Mouse (Mus musculus) megakaryocyte, embryonic 14.5 days (primary cell): ENCODE measurements around the gene Rb1. TPM values are rescaled to one million over a fixed set of nuclear protein-coding genes. Genes with fewer than 3 reads are reported as not detected.

ENCODE experiments used
- H3K27me3 ChIP-seq: replicated peaks from 2 replicates; pipeline ENCODE3; 2012; ENCODE audit warnings: inconsistent platforms
- H3K36me3 ChIP-seq: replicated peaks from 2 replicates; pipeline ENCODE3; 2012; ENCODE audit warnings: low read length, inconsistent platforms, mixed read lengths
- H3K4me1 ChIP-seq: 2 replicates; pipeline ENCODE4 v1.6.1; 2012; ENCODE audit warnings: inconsistent platforms
- H3K4me3 ChIP-seq: replicated peaks from 2 replicates; pipeline ENCODE3; 2012; ENCODE audit warnings: moderate library complexity, mild to moderate bottlenecking, inconsistent platforms
- H3K9me3 ChIP-seq: 2 replicates; pipeline ENCODE4 v1.6.1; 2012; ENCODE audit warnings: inconsistent platforms
- FLI1 ChIP-seq: IDR thresholded peaks from 2 replicates; pipeline ENCODE4 v1.6.1; 2012; ENCODE audit warnings: low read length, inconsistent platforms, mixed read lengths
- GATA1 ChIP-seq: IDR thresholded peaks from 3 replicates; pipeline ENCODE4 v1.6.1; 2012; ENCODE audit warnings: mixed read lengths, low read length, inconsistent platforms, borderline replicate concordance
- polyA plus RNA-seq: library from polyadenylated mRNA; stranded (reverse); fragments of >175 nt; gene quantifications from 2 replicates; pipeline ENCODE4 v1.2.3, GENCODE M21; 2012; ENCODE audit warnings: low replicate concordance; ENCODE audit not compliant: insufficient read depth

Gene Rb1
- polyA plus RNA-seq, 1 experiment, result 6.4 TPM

DNA sequence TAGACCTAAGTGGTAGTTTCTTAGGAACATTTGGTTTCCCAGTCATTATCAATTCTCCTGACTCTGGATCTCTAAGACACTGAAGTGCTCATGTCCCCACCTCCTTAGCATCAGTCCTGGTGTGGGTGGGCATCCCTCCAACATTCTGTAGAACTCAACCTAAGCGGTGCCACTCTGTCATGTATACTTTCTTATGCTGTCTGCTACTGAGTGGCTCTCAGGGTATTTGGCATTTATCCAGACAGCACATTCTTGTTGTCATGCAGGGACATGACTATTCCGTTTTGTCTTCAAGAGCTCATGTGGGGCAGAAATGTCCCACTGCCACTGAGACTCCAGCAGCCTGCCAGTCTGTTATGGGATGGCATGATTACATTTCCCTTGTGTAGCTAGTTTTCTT lies 144.5 kb downstream of the Rb1 start:
- H3K9me3 ChIP-seq, result no peaks in the 10 kb centered on the region
- no peaks in the 10 kb centered on the region for H3K27me3 ChIP-seq
- peaks cover 82% of the 10 kb centered on the region for H3K4me1 ChIP-seq
- TF ChIP-seq GATA1 (no peak), FLI1 (no peak)
- H3K36me3 ChIP-seq, result peaks cover 91% of the 10 kb centered on the region
- no peak overlapping the region for H3K4me3 ChIP-seq

DNA sequence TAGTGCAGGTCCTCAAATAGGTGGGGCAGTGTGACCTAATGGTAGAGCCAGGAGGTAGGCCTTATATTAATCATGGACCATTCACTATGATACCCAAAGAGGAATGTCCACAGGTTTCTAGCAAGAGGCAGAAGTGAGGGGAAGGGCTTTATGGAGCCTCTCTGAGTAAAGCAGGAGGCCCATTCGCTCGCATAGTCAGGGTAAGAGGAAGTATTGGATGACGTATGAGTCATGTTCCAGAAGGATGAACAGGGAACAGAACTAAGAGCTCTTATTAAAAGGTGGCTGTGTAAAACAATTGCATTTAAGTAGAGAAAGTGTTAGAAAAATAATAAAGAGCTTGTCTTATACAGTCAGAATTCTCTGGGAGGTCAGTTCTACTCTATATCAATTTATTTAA lies 145.0 kb downstream of the Rb1 start:
- Histone ChIP-seq H3K27me3 (no peaks in the 10 kb centered on the region), H3K4me1 (peaks cover 87% of the 10 kb centered on the region), H3K4me3 (peak overlapping the region; percentile 21), H3K36me3 (peaks cover 86% of the 10 kb centered on the region), H3K9me3 (no peaks in the 10 kb centered on the region)
- TF ChIP-seq GATA1 (no peak), FLI1 (no peak)

DNA sequence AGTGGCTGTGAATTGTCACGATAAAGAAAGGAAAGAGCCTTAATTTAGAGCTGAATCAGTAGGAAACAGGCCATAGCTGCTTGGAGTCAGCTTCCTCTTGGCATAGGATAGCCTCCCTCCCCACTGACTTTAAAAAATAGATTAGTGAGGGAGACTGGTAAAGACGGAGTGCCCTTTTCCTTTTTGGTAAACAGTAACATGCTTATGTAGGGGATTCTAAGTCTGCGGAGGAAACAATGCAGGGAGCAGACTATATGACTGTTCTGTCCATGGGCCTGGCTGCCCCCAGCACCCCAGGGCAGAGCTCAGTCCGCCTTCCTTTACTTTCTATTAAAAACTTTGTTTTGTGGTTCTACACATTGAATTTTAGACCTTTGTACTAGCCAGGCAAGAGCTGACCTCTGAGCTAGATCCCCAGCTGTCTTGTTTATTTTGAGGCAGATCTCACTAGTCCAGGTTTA lies 146.4 kb downstream of the Rb1 start:
- peak; percentile 87 for TF ChIP-seq FLI1
- TF ChIP-seq GATA1, result peak; percentile 83; the same call in 1 of the 3 replicates
- H3K4me1 ChIP-seq, result peaks cover 93% of the 10 kb centered on the region
- no peaks in the 10 kb centered on the region for H3K27me3 ChIP-seq
- H3K9me3 ChIP-seq, result no peaks in the 10 kb centered on the region
- H3K36me3 ChIP-seq, result peaks cover 82% of the 10 kb centered on the region
- H3K4me3 ChIP-seq, result peak overlapping the region; percentile 69

DNA sequence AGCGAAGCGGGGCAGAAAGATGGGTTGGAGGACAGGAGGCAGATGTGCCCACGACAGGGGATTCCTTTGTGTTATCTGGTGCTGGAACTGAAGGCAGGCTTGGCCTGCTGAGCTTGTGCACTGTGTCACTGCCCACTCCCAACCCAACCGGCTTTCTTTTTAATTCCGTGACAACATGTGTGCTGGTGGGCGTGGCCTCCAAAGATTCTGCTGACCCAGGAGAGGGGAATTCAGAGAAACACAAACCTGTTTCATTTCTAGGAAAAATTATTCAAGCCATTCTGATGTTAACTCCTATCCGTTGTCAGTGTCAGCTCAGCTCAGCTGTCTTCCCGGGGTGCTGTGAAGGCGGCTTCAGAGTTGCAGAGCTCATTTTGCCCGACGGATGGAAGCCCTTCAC lies 147.7 kb downstream of the Rb1 start:
- peak overlapping the region; percentile 57 for H3K4me3 ChIP-seq
- no peaks in the 10 kb centered on the region for H3K27me3 ChIP-seq
- H3K9me3 ChIP-seq, result no peaks in the 10 kb centered on the region
- peaks cover 84% of the 10 kb centered on the region for H3K36me3 ChIP-seq
- peaks cover 100% of the 10 kb centered on the region for H3K4me1 ChIP-seq
- TF ChIP-seq FLI1, result no peak
- no peak for TF ChIP-seq GATA1

- Histone ChIP-seq H3K4me3 (no peak overlapping the region), H3K4me1 (peaks cover 100% of the 10 kb centered on the region), H3K9me3 (no peaks in the 10 kb centered on the region), H3K36me3 (peaks cover 83% of the 10 kb centered on the region), H3K27me3 (no peaks in the 10 kb centered on the region)
- TF ChIP-seq FLI1 (no peak), GATA1 (no peak)
These were observed 149.4 kb downstream of the Rb1 start for GRCm38 (mm10) chr14:73176266-73176665.

- H3K9me3 ChIP-seq, result no peaks in the 10 kb centered on the region
- H3K4me1 ChIP-seq, result peaks cover 100% of the 10 kb centered on the region
- H3K27me3 ChIP-seq, result no peaks in the 10 kb centered on the region
- peaks cover 84% of the 10 kb centered on the region for H3K36me3 ChIP-seq
- TF ChIP-seq FLI1 (no peak), GATA1 (0 out of 3 replicates have a peak, but pooled peaks have one; percentile 70)
- H3K4me3 ChIP-seq, result peak overlapping the region; percentile 55
These were observed 149.8 kb downstream of the Rb1 start for GRCm38 (mm10) chr14:73175814-73176213.

DNA sequence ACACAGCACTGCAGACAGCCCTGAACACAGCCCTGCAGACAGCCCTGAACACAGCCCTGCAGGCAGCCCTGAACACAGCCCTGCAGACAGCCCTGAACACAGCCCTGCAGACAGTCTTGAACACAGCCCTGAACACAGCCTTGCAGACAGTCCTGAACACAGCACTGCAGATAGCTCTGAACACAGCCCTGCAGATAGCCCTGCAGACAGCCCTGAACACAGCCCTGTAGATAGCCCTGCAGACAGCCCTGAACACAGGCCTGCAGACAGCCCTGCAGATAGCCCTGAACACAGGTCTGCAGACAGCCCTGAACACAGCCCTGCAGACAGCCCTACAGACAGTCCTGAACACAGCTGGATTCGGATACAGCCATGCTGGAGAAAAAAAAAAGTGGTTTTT lies 150.6 kb downstream of the Rb1 start:
- Histone ChIP-seq H3K36me3 (peaks cover 84% of the 10 kb centered on the region), H3K4me1 (peaks cover 100% of the 10 kb centered on the region), H3K9me3 (no peaks in the 10 kb centered on the region), H3K4me3 (peak overlapping the region; percentile 74), H3K27me3 (no peaks in the 10 kb centered on the region)
- TF ChIP-seq FLI1 (no peak), GATA1 (no peak)

GRCm38 (mm10) chr14:73174091-73174995 lies 151.3 kb downstream of the Rb1 start:
- H3K27me3 ChIP-seq, result no peaks in the 10 kb centered on the region
- peaks cover 100% of the 10 kb centered on the region for H3K4me1 ChIP-seq
- TF ChIP-seq FLI1 (no peak), GATA1 (no peak)
- H3K4me3 ChIP-seq, result peak overlapping the region; percentile 29
- no peaks in the 10 kb centered on the region for H3K9me3 ChIP-seq
- peaks cover 87% of the 10 kb centered on the region for H3K36me3 ChIP-seq

DNA sequence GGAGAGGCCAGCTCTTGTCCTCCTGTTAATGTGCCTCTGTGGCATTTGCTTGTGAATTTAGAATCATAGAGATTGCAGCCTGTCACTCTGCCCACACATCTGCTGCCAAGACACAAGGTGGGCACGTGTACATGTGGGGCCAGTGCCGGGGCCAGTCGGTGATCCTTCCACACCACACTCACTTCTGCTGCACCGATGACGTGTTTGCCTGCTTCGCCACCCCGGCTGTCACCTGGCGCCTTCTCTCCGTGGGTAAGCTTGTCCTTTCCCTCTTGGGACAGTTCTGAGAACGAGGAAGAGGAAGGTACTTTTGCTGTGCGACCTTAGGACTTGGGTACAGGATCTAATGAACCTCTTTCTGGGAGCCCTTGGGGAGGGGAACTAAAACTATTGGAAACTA lies 152.0 kb downstream of the Rb1 start:
- TF ChIP-seq GATA1 (no peak), FLI1 (no peak)
- Histone ChIP-seq H3K36me3 (peaks cover 87% of the 10 kb centered on the region), H3K4me1 (peaks cover 97% of the 10 kb centered on the region), H3K27me3 (no peaks in the 10 kb centered on the region), H3K4me3 (peak overlapping the region; percentile 68), H3K9me3 (no peaks in the 10 kb centered on the region)
